Mouse (Mus musculus): ENCODE measurements around the gene Il18. TPM values are rescaled to one million over a fixed set of nuclear protein-coding genes. Genes with fewer than 3 reads are reported as not detected.

The Il18 gene
- polyA plus RNA-seq, 1 experiment, result 4.4 TPM

- H3K27ac ChIP-seq (ENCODE audit: insufficient read depth, low read length), result no peak overlapping the region
Measured at GRCm38 (mm10) chr9:50527860-50528259, 26.8 kb upstream of the Il18 start.

GRCm38 (mm10) chr9:50528293-50528892 is 26.2 kb upstream of the Il18 start, which contains the start of gene Pts:
Pts (minus strand) TSS chr9:50528724.
- TF ChIP-seq CTCF (IDR thresholded peaks at IDR 0.05; ENCODE audit: borderline replicate concordance, insufficient read depth, low read length) (peak; percentile 71), POLR2A (IDR thresholded peaks at IDR 0.05; ENCODE audit: low read depth, low read length) (peak; percentile 94)
- H3K4me3 ChIP-seq (ENCODE audit: insufficient read depth, low read length), result peak within 1 kb of the TSS; percentile 68
- peaks cover 7% of the 10 kb centered on the region for H3K4me1 ChIP-seq (ENCODE audit: control insufficient read depth, insufficient read depth, low read length)
- H3K27ac ChIP-seq (ENCODE audit: insufficient read depth, low read length), result 0 out of 2 replicates have a peak within 1 kb of the TSS, but pooled peaks have one; percentile 37

More at GRCm38 (mm10) chr9:50527860-50528259, 26.8 kb upstream of the Il18 start:
- peaks cover 7% of the 10 kb centered on the region for H3K4me1 ChIP-seq (ENCODE audit: control insufficient read depth, insufficient read depth, low read length)
- TF ChIP-seq POLR2A (IDR thresholded peaks at IDR 0.05; ENCODE audit: low read depth, low read length) (no peak), CTCF (IDR thresholded peaks at IDR 0.05; ENCODE audit: borderline replicate concordance, insufficient read depth, low read length) (no peak)
- H3K4me3 ChIP-seq (ENCODE audit: insufficient read depth, low read length), result peak overlapping the region; percentile 68

GRCm38 (mm10) chr9:50530890-50531289 is 23.7 kb upstream of the Il18 start:
- Histone ChIP-seq H3K4me1 (ENCODE audit: control insufficient read depth, insufficient read depth, low read length) (peaks cover 7% of the 10 kb centered on the region), H3K27ac (ENCODE audit: insufficient read depth, low read length) (no peak overlapping the region), H3K4me3 (ENCODE audit: insufficient read depth, low read length) (no peak overlapping the region)
- TF ChIP-seq CTCF (IDR thresholded peaks at IDR 0.05; ENCODE audit: borderline replicate concordance, insufficient read depth, low read length) (no peak), POLR2A (IDR thresholded peaks at IDR 0.05; ENCODE audit: low read depth, low read length) (no peak)

GRCm38 (mm10) chr9:50533328-50533727 is 21.3 kb upstream of the Il18 start:
- Histone ChIP-seq H3K4me1 (ENCODE audit: control insufficient read depth, insufficient read depth, low read length) (no peaks in the 10 kb centered on the region), H3K27ac (ENCODE audit: insufficient read depth, low read length) (no peak overlapping the region), H3K4me3 (ENCODE audit: insufficient read depth, low read length) (no peak overlapping the region)
- no peak for TF ChIP-seq CTCF (IDR thresholded peaks at IDR 0.05; ENCODE audit: borderline replicate concordance, insufficient read depth, low read length)

- TF ChIP-seq CTCF (IDR thresholded peaks at IDR 0.05; ENCODE audit: borderline replicate concordance, insufficient read depth, low read length), result no peak
- no peak for TF ChIP-seq POLR2A (IDR thresholded peaks at IDR 0.05; ENCODE audit: low read depth, low read length)
- no peak overlapping the region for H3K4me3 ChIP-seq (ENCODE audit: insufficient read depth, low read length)
- H3K27ac ChIP-seq (ENCODE audit: insufficient read depth, low read length), result no peak overlapping the region
- H3K4me1 ChIP-seq (ENCODE audit: control insufficient read depth, insufficient read depth, low read length), result no peaks in the 10 kb centered on the region
Measured at GRCm38 (mm10) chr9:50533791-50534190, 20.8 kb upstream of the Il18 start.

DNA sequence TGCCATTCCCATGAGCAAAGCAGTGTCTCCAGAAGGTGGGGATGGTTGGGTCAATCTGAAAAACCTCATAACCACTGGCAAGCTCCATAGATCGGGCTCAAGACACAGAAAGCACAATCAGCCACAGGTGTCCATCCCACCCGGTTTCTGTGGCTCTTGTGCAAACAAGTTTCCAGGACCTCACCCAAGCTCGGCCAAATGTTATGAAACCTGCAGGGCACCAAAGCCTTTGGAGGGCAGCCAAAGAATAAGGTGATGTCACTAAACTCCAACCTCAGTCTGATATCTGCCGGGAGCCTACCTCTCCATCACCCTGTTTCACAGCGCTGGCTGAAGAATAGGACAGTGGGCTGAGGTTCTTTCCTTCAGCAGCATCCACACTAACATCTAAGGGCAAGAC is 18.7 kb upstream of the Il18 start:
- H3K4me3 ChIP-seq (ENCODE audit: insufficient read depth, low read length), result no peak overlapping the region
- TF ChIP-seq CTCF (IDR thresholded peaks at IDR 0.05; ENCODE audit: borderline replicate concordance, insufficient read depth, low read length) (no peak), POLR2A (IDR thresholded peaks at IDR 0.05; ENCODE audit: low read depth, low read length) (no peak)
- H3K4me1 ChIP-seq (ENCODE audit: control insufficient read depth, insufficient read depth, low read length), result no peaks in the 10 kb centered on the region
- no peak overlapping the region for H3K27ac ChIP-seq (ENCODE audit: insufficient read depth, low read length)

DNA sequence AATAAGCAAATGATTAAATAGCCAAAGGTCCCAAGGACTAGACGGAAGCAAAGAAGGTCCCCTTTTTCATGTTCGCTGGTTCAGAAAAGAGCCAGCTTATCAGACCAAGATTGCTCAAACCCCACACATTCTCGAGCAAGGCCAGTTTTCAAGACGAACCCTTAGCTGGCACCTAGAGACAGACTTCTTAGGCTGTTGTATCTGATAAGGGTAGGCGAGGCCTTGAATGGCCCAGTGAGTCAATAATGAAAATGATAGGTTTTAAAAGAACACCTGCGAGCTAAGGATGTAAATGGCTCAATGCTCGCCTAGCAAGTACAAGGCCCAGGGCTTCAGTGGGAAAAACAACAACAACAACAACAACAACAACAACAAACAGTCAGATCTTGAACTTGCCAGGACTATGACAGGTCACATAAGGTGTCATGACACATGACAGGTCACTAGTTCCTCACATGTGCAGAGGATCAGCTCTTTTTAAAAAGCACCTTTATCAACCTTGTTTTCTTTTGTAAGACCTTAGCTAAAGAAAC is 18.0 kb upstream of the Il18 start:
- Histone ChIP-seq H3K4me1 (ENCODE audit: control insufficient read depth, insufficient read depth, low read length) (no peaks in the 10 kb centered on the region), H3K27ac (ENCODE audit: insufficient read depth, low read length) (no peak overlapping the region), H3K4me3 (ENCODE audit: insufficient read depth, low read length) (no peak overlapping the region)
- TF ChIP-seq POLR2A (IDR thresholded peaks at IDR 0.05; ENCODE audit: low read depth, low read length), result no peak
- TF ChIP-seq CTCF (IDR thresholded peaks at IDR 0.05; ENCODE audit: borderline replicate concordance, insufficient read depth, low read length), result no peak

DNA sequence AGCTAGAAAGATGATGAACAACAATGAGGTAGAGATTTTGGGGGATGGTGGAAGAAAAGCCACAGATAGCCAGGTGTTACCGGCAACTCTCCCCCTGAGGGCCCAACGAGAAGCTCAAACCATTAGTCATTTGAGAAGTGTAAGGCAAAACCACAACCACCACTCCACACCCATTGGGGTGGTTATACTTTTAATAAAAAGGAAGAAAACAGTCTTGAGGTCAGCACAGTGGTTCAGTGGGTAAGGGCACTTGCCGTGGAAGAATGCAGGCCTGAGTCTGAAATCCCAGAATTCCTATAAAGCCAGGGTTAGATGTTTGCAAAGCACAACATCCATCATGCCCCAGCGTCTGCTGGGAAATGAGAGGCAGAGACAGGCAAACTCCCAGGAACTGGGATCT is 17.3 kb upstream of the Il18 start:
- Histone ChIP-seq H3K4me1 (ENCODE audit: control insufficient read depth, insufficient read depth, low read length) (no peaks in the 10 kb centered on the region), H3K27ac (ENCODE audit: insufficient read depth, low read length) (no peak overlapping the region), H3K4me3 (ENCODE audit: insufficient read depth, low read length) (no peak overlapping the region)
- TF ChIP-seq POLR2A (IDR thresholded peaks at IDR 0.05; ENCODE audit: low read depth, low read length) (no peak), CTCF (IDR thresholded peaks at IDR 0.05; ENCODE audit: borderline replicate concordance, insufficient read depth, low read length) (no peak)

- peaks cover 2% of the 10 kb centered on the region; the same call in 1 of the 2 replicates for H3K4me1 ChIP-seq (ENCODE audit: control insufficient read depth, insufficient read depth, low read length)
- H3K4me3 ChIP-seq (ENCODE audit: insufficient read depth, low read length), result no peak overlapping the region
- TF ChIP-seq CTCF (IDR thresholded peaks at IDR 0.05; ENCODE audit: borderline replicate concordance, insufficient read depth, low read length) (no peak), POLR2A (IDR thresholded peaks at IDR 0.05; ENCODE audit: low read depth, low read length) (no peak)
- no peak overlapping the region for H3K27ac ChIP-seq (ENCODE audit: insufficient read depth, low read length)
Measured at GRCm38 (mm10) chr9:50540170-50540569, 14.5 kb upstream of the Il18 start.

DNA sequence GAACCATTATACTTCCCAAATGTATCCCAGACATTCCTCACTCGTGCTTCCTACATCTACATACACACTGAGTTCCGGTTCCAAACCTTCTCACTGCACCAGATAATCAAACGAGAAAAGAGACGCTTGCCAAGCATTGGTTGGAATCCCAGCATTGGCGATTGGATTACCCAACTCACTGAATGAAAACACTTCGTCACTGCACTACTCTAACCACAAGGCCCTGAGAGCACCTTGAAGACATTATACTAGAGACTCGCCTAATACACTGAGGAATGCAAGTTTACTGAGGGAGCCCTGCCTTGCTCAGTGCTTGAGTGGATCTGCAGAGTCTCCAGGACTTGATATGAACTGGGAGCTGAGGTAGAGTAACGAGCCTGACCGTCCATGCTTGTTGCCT is 12.2 kb upstream of the Il18 start:
- TF ChIP-seq CTCF (IDR thresholded peaks at IDR 0.05; ENCODE audit: borderline replicate concordance, insufficient read depth, low read length), result no peak
- TF ChIP-seq POLR2A (IDR thresholded peaks at IDR 0.05; ENCODE audit: low read depth, low read length), result no peak
- Histone ChIP-seq H3K4me1 (ENCODE audit: control insufficient read depth, insufficient read depth, low read length) (peaks cover 2% of the 10 kb centered on the region; the same call in 1 of the 2 replicates), H3K27ac (ENCODE audit: insufficient read depth, low read length) (no peak overlapping the region), H3K4me3 (ENCODE audit: insufficient read depth, low read length) (no peak overlapping the region)

Data from embryonic fibroblast, embryonic 13.5 days (primary cell).